Mouse (Mus musculus): ENCODE measurements around the gene Wdr62. TPM values are rescaled to one million over a fixed set of nuclear protein-coding genes. Genes with fewer than 3 reads are reported as not detected.

The Wdr62 gene
- polyA plus RNA-seq, 1 experiment from 2014 or later: 7.1 TPM

DNA sequence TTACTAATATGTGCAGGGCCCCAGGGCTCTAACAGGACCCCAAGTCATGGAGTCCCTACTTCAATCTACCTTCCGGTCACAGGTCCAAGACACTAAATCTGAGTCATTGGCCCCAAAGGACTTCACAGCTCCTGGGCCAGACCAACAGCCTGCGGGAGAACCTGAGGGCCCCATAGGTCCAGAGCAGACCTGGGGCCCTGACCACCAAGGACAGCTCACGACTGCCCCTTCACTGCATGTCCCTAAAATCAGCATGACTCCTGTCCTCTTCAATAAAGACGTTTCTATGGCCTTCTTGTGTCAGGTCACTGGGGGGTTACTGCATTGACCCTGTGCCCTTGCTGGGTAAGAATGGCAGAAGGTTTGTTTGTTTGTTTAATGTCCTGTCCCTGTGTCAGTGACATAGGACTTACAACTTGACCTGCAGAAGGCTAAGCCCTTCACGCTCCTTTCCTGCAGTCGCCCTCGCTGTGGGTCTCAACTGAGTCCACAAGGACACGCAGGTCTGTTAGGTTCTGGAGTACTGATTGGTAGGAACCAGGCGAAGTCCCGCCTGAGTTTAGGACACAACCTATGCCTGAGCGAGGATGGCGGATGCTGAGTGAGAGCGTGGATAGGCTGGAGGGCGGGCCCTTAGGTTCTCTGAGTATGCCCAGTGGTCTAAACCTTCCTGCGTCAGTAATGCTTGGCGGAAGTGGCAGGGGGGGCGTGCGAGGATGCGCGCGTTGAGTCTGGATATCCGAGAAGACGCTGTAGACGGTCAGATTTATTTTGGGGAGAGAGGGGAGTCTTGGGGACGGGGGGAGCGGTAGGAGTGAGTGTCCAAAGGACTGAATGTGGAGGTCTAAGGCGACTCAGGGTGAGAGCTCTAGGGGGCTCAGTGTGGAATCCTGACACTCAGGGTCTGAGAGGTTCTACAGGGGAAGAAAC is 28.1 kb upstream of the Wdr62 start, which contains the start of gene Alkbh6:
Alkbh6 (plus strand) TSS at position 642 of the 930 bp plus-strand sequence.
- Histone ChIP-seq H3K4me1 (ENCODE audit: control insufficient read depth, insufficient read depth, low read length) (peaks cover 13% of the 10 kb centered on the region), H3K27me3 (ENCODE audit: control insufficient read depth, insufficient read depth, low read length) (no peaks in the 10 kb centered on the region), H3K9me3 (replicated peaks; ENCODE audit: control insufficient read depth, low read length) (no peaks in the 10 kb centered on the region), H3K27ac (ENCODE audit: low read length) (peak within 1 kb of the TSS; percentile 49), H3K4me2 (ENCODE audit: low read depth, low read length) (peak within 1 kb of the TSS; percentile 92), H3K36me3 (ENCODE audit: control insufficient read depth, insufficient read depth, low read length) (no peaks in the 10 kb centered on the region), H3K4me3 (replicated peaks; ENCODE audit: low read length) (peak within 1 kb of the TSS; percentile 82), H3K9ac (ENCODE audit: low read length) (peak within 1 kb of the TSS; percentile 86)
- 5% methylated on average over 27 of the region's 27 CpGs for WGBS
- peak; percentile 99 for ATAC-seq (ENCODE audit: insufficient read depth, low FRiP score)

DNA sequence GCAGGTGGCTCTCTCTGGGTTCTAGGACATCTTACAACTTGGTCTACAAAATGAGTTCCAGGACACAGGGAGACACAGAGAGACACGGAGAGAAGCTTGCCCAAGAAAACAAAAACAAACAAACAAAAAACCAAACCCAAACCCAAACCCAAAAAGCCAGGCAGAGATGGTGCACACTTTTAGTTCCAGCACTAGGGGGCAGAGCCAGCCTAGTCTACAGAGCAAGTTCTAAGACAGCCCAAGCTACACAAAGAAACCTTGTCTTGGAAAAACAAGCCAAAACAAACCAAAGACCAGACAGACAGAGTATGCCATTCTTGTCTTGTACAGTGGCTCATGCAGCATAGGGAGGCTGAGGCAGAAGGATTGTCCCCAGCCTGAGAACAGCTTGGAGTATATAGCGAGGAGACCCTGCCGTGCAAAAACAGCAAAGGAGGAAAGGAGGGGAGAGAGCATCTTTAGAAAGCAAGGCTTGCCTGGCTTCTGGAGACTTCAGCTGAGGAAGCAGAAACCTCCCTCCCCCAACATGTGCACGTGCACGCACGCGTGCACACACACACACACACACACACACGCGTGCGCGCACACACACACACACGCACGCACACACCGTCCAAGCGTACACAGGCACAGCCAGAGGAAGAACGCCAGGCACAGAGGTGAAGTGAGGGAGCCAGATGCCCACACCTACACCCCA is 26.0 kb upstream of the Wdr62 start:
- no peak overlapping the region for H3K27ac ChIP-seq (ENCODE audit: low read length)
- WGBS: 91% methylated on average over 16 of the region's 16 CpGs
- ATAC-seq (ENCODE audit: insufficient read depth, low FRiP score): no peak

DNA sequence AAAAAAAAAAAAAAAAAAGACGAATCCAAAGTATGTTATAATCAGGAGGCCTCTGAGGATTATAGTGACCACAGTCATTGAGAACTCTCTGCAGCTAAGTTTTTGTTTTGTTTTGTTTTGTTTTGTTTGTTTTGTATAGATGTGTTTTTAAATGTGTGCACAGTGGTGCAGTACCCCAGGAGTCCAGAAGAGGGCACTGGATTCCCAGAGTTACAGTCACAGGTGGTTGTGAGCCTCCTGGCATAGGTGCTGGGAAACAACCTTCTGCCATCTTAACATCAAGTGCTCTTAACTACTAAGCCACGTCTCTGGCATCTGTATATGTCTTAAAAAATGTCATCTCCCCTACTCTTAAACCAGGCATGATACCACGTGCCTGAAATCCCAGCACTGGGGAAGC is 20.7 kb upstream of the Wdr62 start:
- Histone ChIP-seq H3K9me3 (replicated peaks; ENCODE audit: control insufficient read depth, low read length) (no peaks in the 10 kb centered on the region), H3K36me3 (ENCODE audit: control insufficient read depth, insufficient read depth, low read length) (0 out of 2 replicates have a peak, but pooled peaks cover 2% of the 10 kb centered on the region), H3K27ac (ENCODE audit: low read length) (no peak overlapping the region), H3K4me2 (ENCODE audit: low read depth, low read length) (no peak overlapping the region), H3K27me3 (ENCODE audit: control insufficient read depth, insufficient read depth, low read length) (no peaks in the 10 kb centered on the region), H3K9ac (ENCODE audit: low read length) (no peak overlapping the region), H3K4me3 (replicated peaks; ENCODE audit: low read length) (no peak overlapping the region), H3K4me1 (ENCODE audit: control insufficient read depth, insufficient read depth, low read length) (no peaks in the 10 kb centered on the region)
- no peak for ATAC-seq (ENCODE audit: insufficient read depth, low FRiP score)
- 48% methylated on average over 3 of the region's 3 CpGs for WGBS

More for the DNA sequence above, 26.0 kb upstream of the Wdr62 start:
- Histone ChIP-seq H3K4me3 (replicated peaks; ENCODE audit: low read length) (no peak overlapping the region), H3K36me3 (ENCODE audit: control insufficient read depth, insufficient read depth, low read length) (0 out of 2 replicates have a peak, but pooled peaks cover 2% of the 10 kb centered on the region), H3K4me1 (ENCODE audit: control insufficient read depth, insufficient read depth, low read length) (peaks cover 13% of the 10 kb centered on the region), H3K27me3 (ENCODE audit: control insufficient read depth, insufficient read depth, low read length) (no peaks in the 10 kb centered on the region), H3K4me2 (ENCODE audit: low read depth, low read length) (no peak overlapping the region), H3K9me3 (replicated peaks; ENCODE audit: control insufficient read depth, low read length) (no peaks in the 10 kb centered on the region), H3K9ac (ENCODE audit: low read length) (no peak overlapping the region)

DNA sequence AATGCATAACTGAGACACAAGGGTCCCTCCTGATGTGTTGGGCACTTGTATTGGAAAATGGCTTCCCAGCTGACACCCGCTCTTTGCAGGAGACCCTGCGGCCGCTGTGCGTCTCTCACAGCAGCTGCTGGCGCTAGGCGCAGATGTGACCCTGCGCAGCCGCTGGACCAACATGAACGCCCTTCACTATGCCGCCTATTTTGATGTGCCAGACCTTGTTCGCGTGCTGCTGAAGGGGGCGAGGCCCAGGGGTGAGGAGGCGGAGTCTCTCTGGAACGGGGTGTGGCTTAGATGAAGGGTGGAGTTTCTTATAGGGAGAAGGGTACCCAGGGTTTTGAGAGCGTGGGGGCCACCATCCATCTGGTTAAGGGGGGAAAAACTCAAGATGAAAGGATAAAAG is 17.0 kb upstream of the Wdr62 start:
- no peaks in the 10 kb centered on the region for H3K36me3 ChIP-seq (ENCODE audit: control insufficient read depth, insufficient read depth, low read length)
- ATAC-seq (ENCODE audit: insufficient read depth, low FRiP score): no peak
- H3K4me3 ChIP-seq (replicated peaks; ENCODE audit: low read length): no peak overlapping the region
- no peaks in the 10 kb centered on the region for H3K9me3 ChIP-seq (replicated peaks; ENCODE audit: control insufficient read depth, low read length)
- 81% methylated on average over 16 of the region's 16 CpGs for WGBS
- H3K9ac ChIP-seq (ENCODE audit: low read length): no peak overlapping the region
- 0 out of 2 replicates have a peak, but pooled peaks cover 6% of the 10 kb centered on the region for H3K4me1 ChIP-seq (ENCODE audit: control insufficient read depth, insufficient read depth, low read length)
- no peak overlapping the region for H3K27ac ChIP-seq (ENCODE audit: low read length)
- no peaks in the 10 kb centered on the region for H3K27me3 ChIP-seq (ENCODE audit: control insufficient read depth, insufficient read depth, low read length)
- no peak overlapping the region for H3K4me2 ChIP-seq (ENCODE audit: low read depth, low read length)

DNA sequence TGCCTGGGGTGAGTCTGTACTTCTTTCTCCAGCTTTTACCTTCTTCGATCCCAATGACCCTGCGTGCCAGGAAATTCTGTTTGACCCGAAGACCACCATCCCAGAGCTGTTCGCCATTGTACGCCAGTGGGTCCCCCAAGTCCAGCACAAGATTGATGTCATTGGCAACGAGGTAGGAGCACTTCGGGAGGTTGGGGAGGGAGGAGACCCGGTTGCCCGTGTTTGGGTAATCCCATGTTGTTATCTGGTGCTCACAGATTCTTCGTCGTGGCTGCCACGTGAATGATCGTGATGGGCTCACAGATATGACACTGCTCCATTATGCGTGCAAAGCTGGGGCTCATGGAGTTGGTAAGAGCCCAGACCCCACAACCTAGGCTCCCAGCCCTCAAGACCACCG is 16.6 kb upstream of the Wdr62 start:
- no peaks in the 10 kb centered on the region for H3K36me3 ChIP-seq (ENCODE audit: control insufficient read depth, insufficient read depth, low read length)
- no peaks in the 10 kb centered on the region for H3K27me3 ChIP-seq (ENCODE audit: control insufficient read depth, insufficient read depth, low read length)
- no peaks in the 10 kb centered on the region for H3K9me3 ChIP-seq (replicated peaks; ENCODE audit: control insufficient read depth, low read length)
- no peak for ATAC-seq (ENCODE audit: insufficient read depth, low FRiP score)
- no peak overlapping the region for H3K27ac ChIP-seq (ENCODE audit: low read length)
- H3K4me1 ChIP-seq (ENCODE audit: control insufficient read depth, insufficient read depth, low read length): 0 out of 2 replicates have a peak, but pooled peaks cover 10% of the 10 kb centered on the region
- no peak overlapping the region for H3K9ac ChIP-seq (ENCODE audit: low read length)
- no peak overlapping the region for H3K4me2 ChIP-seq (ENCODE audit: low read depth, low read length)
- H3K4me3 ChIP-seq (replicated peaks; ENCODE audit: low read length): no peak overlapping the region
- WGBS: 90% methylated on average over 15 of the region's 15 CpGs

DNA sequence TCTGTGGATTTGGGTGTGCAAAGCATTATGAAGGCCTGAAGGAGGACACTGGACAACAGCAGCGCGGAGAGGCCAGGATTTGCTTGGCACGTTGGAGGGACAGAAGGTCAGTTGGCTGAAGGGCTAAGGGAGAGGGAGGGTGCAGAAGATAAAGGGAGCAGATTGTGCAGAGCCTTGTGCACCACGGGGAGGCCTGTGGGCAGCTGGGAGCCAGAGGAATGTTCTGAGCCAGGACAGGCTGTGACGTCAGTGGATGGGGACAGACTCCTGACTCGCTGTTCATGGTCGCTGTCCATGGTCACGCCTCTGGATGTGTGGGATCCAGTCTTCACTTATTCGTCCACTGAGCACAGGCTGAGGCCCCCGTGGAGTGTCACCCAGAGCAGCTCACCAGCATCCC is 14.9 kb upstream of the Wdr62 start:
- 49% methylated on average over 10 of the region's 10 CpGs for WGBS
- no peak for ATAC-seq (ENCODE audit: insufficient read depth, low FRiP score)
- Histone ChIP-seq H3K36me3 (ENCODE audit: control insufficient read depth, insufficient read depth, low read length) (no peaks in the 10 kb centered on the region), H3K9me3 (replicated peaks; ENCODE audit: control insufficient read depth, low read length) (no peaks in the 10 kb centered on the region), H3K4me3 (replicated peaks; ENCODE audit: low read length) (no peak overlapping the region), H3K27ac (ENCODE audit: low read length) (no peak overlapping the region), H3K4me2 (ENCODE audit: low read depth, low read length) (no peak overlapping the region), H3K4me1 (ENCODE audit: control insufficient read depth, insufficient read depth, low read length) (0 out of 2 replicates have a peak, but pooled peaks cover 10% of the 10 kb centered on the region), H3K9ac (ENCODE audit: low read length) (no peak overlapping the region), H3K27me3 (ENCODE audit: control insufficient read depth, insufficient read depth, low read length) (no peaks in the 10 kb centered on the region)

DNA sequence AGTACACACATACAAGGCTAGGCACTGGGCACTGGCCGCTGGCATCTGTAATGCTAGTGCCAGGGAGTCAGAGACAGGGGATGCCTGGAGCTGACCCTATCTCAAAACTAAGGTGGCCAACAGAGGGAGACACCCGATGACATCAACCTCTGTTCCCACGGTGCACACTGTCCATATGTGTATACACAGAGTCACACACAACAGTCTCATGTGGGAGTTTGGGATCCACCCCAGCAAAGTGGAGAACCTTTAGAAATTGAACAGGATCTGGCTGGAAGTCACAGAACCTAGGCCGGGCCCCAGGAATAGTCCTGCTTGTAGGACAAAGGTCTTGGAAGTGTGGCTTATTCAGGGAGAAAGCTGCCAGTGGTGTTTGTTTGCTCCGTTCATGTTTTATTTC is 14.1 kb upstream of the Wdr62 start:
- no peak overlapping the region for H3K4me3 ChIP-seq (replicated peaks; ENCODE audit: low read length)
- ATAC-seq (ENCODE audit: insufficient read depth, low FRiP score): no peak
- H3K4me2 ChIP-seq (ENCODE audit: low read depth, low read length): no peak overlapping the region
- H3K9me3 ChIP-seq (replicated peaks; ENCODE audit: control insufficient read depth, low read length): no peaks in the 10 kb centered on the region
- H3K36me3 ChIP-seq (ENCODE audit: control insufficient read depth, insufficient read depth, low read length): no peaks in the 10 kb centered on the region
- no peak overlapping the region for H3K27ac ChIP-seq (ENCODE audit: low read length)
- 80% methylated on average over 5 of the region's 5 CpGs for WGBS
- H3K9ac ChIP-seq (ENCODE audit: low read length): no peak overlapping the region
- 0 out of 2 replicates have a peak, but pooled peaks cover 10% of the 10 kb centered on the region for H3K4me1 ChIP-seq (ENCODE audit: control insufficient read depth, insufficient read depth, low read length)
- no peaks in the 10 kb centered on the region for H3K27me3 ChIP-seq (ENCODE audit: control insufficient read depth, insufficient read depth, low read length)

DNA sequence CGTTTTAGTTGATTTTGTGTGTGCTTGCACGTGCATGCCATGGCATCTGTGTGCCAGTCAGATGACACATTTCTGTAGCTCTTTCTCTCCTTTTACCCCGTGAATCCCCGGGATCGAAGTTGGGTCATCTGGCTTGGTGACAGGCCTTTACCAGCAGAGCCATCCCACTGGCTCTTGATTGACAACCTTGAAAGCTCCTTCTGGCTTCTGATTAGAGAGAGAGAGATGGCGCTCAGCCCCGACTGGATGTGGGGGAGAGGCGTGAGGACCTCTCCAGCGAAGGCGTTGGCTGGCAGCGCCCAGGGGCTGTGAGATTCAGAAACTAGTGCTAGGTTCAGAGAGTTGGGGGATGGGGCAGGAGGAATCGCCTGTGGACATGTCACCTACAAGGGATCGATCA is 13.6 kb upstream of the Wdr62 start:
- Histone ChIP-seq H3K9me3 (replicated peaks; ENCODE audit: control insufficient read depth, low read length) (no peaks in the 10 kb centered on the region), H3K4me1 (ENCODE audit: control insufficient read depth, insufficient read depth, low read length) (0 out of 2 replicates have a peak, but pooled peaks cover 10% of the 10 kb centered on the region), H3K27ac (ENCODE audit: low read length) (no peak overlapping the region), H3K9ac (ENCODE audit: low read length) (no peak overlapping the region), H3K4me3 (replicated peaks; ENCODE audit: low read length) (no peak overlapping the region), H3K36me3 (ENCODE audit: control insufficient read depth, insufficient read depth, low read length) (no peaks in the 10 kb centered on the region), H3K27me3 (ENCODE audit: control insufficient read depth, insufficient read depth, low read length) (no peaks in the 10 kb centered on the region), H3K4me2 (ENCODE audit: low read depth, low read length) (no peak overlapping the region)
- 79% methylated on average over 13 of the region's 13 CpGs for WGBS
- ATAC-seq (ENCODE audit: insufficient read depth, low FRiP score): no peak

Data from stomach, embryonic 16.5 days (tissue).